Mouse (Mus musculus) kidney, postnatal 0 days (tissue): ENCODE results near the gene Kalrn. TPM values are rescaled to one million over a fixed set of nuclear protein-coding genes. Genes with fewer than 3 reads are reported as not detected.

Experiments used
- ATAC-seq: fragments of 200-750 bp; cut with Nextera tagmentation; replicated peaks from 2 replicates; pipeline ENCODE4 v1.8.0; 2017; ENCODE audit warnings: low read depth, moderate number of reproducible peaks, moderate TSS enrichment, moderate library complexity; ENCODE audit not compliant: low FRiP score
- DNase-seq: peaks from one replicate; pipeline ENCODE4 v3.0.0-alpha.2; 2016; ENCODE audit warnings: low spot score
- H3K27ac ChIP-seq: fragments of 300-500 bp; sonication (generic); 2 replicates; pipeline ENCODE4 v1.5.1; 2014; ENCODE audit warnings: mild to moderate bottlenecking
- H3K27me3 ChIP-seq: fragments of 300-500 bp; sonication (generic); 2 replicates; pipeline ENCODE4 v1.6.1; 2014; ENCODE audit warnings: low read length, mixed read lengths; ENCODE audit not compliant: insufficient read depth
- H3K36me3 ChIP-seq: fragments of 300-500 bp; sonication (generic); 2 replicates; pipeline ENCODE4 v1.6.1; 2014; ENCODE audit warnings: low read length, mixed read lengths; ENCODE audit not compliant: insufficient read depth
- H3K4me1 ChIP-seq: fragments of 300-500 bp; sonication (generic); replicated peaks from 2 replicates; pipeline ENCODE4 v1.6.1; 2014; ENCODE audit warnings: antibody characterized with exemption, low read length, mixed read lengths; ENCODE audit not compliant: insufficient read depth
- H3K4me2 ChIP-seq: fragments of 300-500 bp; sonication (generic); 2 replicates; pipeline ENCODE4 v1.6.1; 2014; ENCODE audit warnings: mild to moderate bottlenecking, low read length, moderate library complexity, mixed read lengths
- H3K4me3 ChIP-seq: fragments of 300-500 bp; sonication (generic); replicated peaks from 2 replicates; pipeline ENCODE4 v1.5.1; 2014; ENCODE audit warnings: low read depth, low read length
- H3K9ac ChIP-seq: fragments of 300-500 bp; sonication (generic); 2 replicates; pipeline ENCODE4 v1.6.1; 2014; ENCODE audit warnings: low read depth, low read length
- H3K9me3 ChIP-seq: fragments of 300-500 bp; sonication (generic); replicated peaks from 2 replicates; pipeline ENCODE4 v1.6.1; 2016; ENCODE audit warnings: low read length, inconsistent platforms, mixed read lengths
- CTCF ChIP-seq: IDR thresholded peaks from 2 replicates; pipeline ENCODE4 v1.5.1; 2016; ENCODE audit warnings: antibody characterized with exemption, low read depth, mild to moderate bottlenecking, moderate library complexity
- WGBS: fragments of 180-500 bp; shearing (Covaris S2); extraction: QIAGEN DNeasy Blood & Tissue Kit; methylation state at CpG from one replicate; pipeline ENCODE4 v1.1.7; 2014; 5-methylcytosine and 5-hydroxymethylcytosine counted together
- polyA plus RNA-seq: library from polyadenylated mRNA; unstranded; fragments of >200 nt; fragmentation: Nextera tagmentation; extraction: Ambion mirVana; gene quantifications from 2 replicates; pipeline ENCODE4 v1.2.1, GENCODE M21; 2015

Kalrn gene
- polyA plus RNA-seq, 1 experiment from 2014 or later, result 20.0 TPM

DNA sequence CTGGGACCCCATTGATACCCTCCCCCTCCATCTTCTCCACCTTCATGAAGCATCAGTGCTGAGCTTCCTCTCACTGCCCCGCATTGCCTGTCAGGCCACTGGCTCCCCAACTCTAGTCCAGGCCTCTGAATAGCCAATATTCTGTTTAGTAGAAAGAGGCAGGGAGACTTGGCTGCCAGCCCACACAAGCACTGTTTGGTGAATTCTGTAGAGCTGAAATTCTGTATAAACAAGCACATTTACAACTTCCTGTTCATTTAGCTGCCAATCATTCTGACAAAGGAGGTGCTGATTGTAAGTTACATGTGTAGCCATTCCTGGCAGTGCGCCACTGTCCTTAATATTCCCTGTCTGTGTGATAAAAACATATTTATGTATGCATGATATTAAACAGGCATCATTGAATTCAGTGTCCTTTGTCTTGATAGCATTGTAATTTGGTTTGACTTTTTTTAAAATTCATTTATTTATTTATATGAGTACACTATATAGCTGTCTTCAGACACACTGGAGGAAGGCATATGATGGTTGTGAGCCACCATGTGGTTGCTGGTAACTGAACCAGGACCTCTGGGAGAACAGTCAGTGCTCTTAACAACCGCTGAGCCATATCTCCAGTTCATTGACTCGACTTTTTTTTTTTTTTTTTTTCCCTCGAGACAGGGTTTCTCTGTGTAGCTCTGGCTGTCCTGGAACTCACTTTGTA lies 638.5 kb downstream of the Kalrn start:
- H3K9ac ChIP-seq, result no peak overlapping the region
- ATAC-seq, result no peak
- H3K4me3 ChIP-seq, result no peak overlapping the region
- 29% methylated on average over 5 of the region's 5 CpGs for WGBS
- no peaks in the 10 kb centered on the region for H3K9me3 ChIP-seq
- peak; percentile 88 for DNase-seq
- H3K27ac ChIP-seq, result peak overlapping the region; percentile 55; the same call in 1 of the 2 replicates
- H3K4me1 ChIP-seq, result peaks cover 18% of the 10 kb centered on the region; the same call in 1 of the 2 replicates
- TF ChIP-seq CTCF, result no peak
- no peak overlapping the region for H3K4me2 ChIP-seq
- no peaks in the 10 kb centered on the region for H3K36me3 ChIP-seq
- no peaks in the 10 kb centered on the region for H3K27me3 ChIP-seq

DNA sequence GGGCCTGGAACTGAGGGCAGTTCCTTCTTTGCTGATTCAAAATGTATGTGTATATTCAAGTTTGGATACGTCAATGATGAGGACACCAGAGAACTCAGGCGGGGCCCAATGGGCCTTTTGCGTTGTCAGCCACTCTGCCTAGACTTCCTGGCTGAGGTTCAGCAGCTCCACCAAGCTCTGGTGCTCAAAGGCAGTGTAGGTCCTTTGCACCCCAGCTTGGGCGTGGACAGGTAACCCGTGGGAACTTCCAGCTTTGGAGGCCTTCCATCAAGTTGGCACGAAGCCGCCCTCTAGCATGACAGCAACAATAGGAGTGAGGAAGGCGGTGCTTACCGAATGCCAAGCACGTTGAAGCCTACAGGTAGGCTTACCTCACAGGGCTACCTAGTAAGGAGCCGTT lies 639.9 kb downstream of the Kalrn start:
- ATAC-seq, result no peak
- Histone ChIP-seq H3K4me1 (peaks cover 16% of the 10 kb centered on the region; the same call in 1 of the 2 replicates), H3K4me3 (no peak overlapping the region), H3K27me3 (no peaks in the 10 kb centered on the region), H3K4me2 (no peak overlapping the region), H3K27ac (no peak overlapping the region), H3K9ac (no peak overlapping the region), H3K9me3 (no peaks in the 10 kb centered on the region), H3K36me3 (no peaks in the 10 kb centered on the region)
- DNase-seq, result no peak
- TF ChIP-seq CTCF, result no peak
- 95% methylated on average over 11 of the region's 11 CpGs for WGBS

- Histone ChIP-seq H3K9me3 (no peaks in the 10 kb centered on the region), H3K36me3 (no peaks in the 10 kb centered on the region), H3K4me2 (no peak overlapping the region), H3K9ac (no peak overlapping the region), H3K4me1 (peaks cover 5% of the 10 kb centered on the region; the same call in 1 of the 2 replicates), H3K27me3 (no peaks in the 10 kb centered on the region), H3K4me3 (no peak overlapping the region), H3K27ac (no peak overlapping the region)
- ATAC-seq (no peak), DNase-seq (no peak)
- no peak for TF ChIP-seq CTCF
- 50% methylated on average over 5 of the region's 5 CpGs for WGBS
Observed at GRCm38 (mm10) chr16:33932126-33932525, 641.2 kb downstream of the Kalrn start.

- no peak overlapping the region for H3K4me2 ChIP-seq
- no peak overlapping the region for H3K27ac ChIP-seq
- WGBS, result 47% methylated on average over 2 of the region's 2 CpGs
- H3K9ac ChIP-seq, result no peak overlapping the region
- DNase-seq, result no peak
- no peak for ATAC-seq
- H3K9me3 ChIP-seq, result no peaks in the 10 kb centered on the region
- no peaks in the 10 kb centered on the region for H3K27me3 ChIP-seq
- H3K4me1 ChIP-seq, result peaks cover 5% of the 10 kb centered on the region; the same call in 1 of the 2 replicates
- no peaks in the 10 kb centered on the region for H3K36me3 ChIP-seq
- TF ChIP-seq CTCF, result no peak
- H3K4me3 ChIP-seq, result no peak overlapping the region
Observed at GRCm38 (mm10) chr16:33931682-33932081, 641.6 kb downstream of the Kalrn start.

DNA sequence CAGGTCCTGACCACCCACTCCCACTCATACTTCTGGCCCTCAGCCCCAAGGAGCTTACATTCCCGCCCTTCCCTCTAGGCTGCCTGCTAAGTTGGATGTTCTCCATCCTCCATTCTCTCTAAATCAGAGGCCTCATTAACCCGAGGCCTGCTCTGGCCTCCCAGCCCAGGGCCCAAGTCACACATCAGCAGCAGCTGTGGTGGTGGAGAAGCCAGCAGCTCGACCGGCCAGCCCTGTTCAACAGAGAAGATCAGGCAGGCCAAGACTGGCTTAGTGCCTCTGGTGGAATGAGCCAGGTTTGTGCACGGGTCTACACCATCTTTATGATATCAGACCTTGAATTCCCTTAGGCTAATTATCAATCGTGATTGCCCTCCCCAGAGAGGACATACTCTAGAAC lies 642.5 kb downstream of the Kalrn start:
- H3K36me3 ChIP-seq, result no peaks in the 10 kb centered on the region
- 65% methylated on average over 6 of the region's 6 CpGs for WGBS
- no peak for TF ChIP-seq CTCF
- no peak overlapping the region for H3K4me2 ChIP-seq
- H3K9me3 ChIP-seq, result no peaks in the 10 kb centered on the region
- no peak overlapping the region for H3K4me3 ChIP-seq
- DNase-seq (no peak), ATAC-seq (no peak)
- peaks cover 5% of the 10 kb centered on the region; the same call in 1 of the 2 replicates for H3K4me1 ChIP-seq
- no peak overlapping the region for H3K9ac ChIP-seq
- H3K27ac ChIP-seq, result no peak overlapping the region; the same call in 1 of the 2 replicates
- H3K27me3 ChIP-seq, result no peaks in the 10 kb centered on the region

GRCm38 (mm10) chr16:33928788-33929462 lies 644.4 kb downstream of the Kalrn start:
- 72% methylated on average over 9 of the region's 9 CpGs for WGBS
- Histone ChIP-seq H3K27me3 (no peaks in the 10 kb centered on the region), H3K4me2 (no peak overlapping the region), H3K9me3 (no peaks in the 10 kb centered on the region), H3K4me1 (peaks cover 5% of the 10 kb centered on the region; the same call in 1 of the 2 replicates), H3K9ac (no peak overlapping the region), H3K4me3 (no peak overlapping the region), H3K27ac (peak overlapping the region; percentile 54; the same call in 1 of the 2 replicates), H3K36me3 (no peaks in the 10 kb centered on the region)
- no peak for ATAC-seq
- TF ChIP-seq CTCF, result no peak
- no peak for DNase-seq
